14 mouse cellular contexts compared by ENCODE assay signal in the genomic region with DNA sequence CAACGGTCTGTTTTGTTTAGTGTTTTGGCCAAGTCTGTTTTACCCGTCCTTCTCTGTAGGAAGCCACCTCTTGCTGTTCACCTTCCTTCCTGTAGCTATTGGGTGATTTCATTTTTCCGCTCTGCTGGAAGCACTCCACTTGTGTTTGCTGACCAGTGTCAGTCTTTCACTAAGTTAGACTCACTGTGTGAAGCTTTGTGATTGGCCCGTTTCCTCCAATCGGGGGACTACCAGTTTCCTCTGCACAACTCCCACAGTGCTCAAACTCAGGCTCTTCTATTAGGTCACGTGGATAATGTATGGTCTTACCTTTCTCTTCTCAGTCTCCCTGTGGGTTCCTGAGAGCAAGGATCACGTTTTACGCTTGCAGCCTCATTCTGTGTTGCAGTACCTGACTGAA. TPM values are rescaled to one million over a fixed set of nuclear protein-coding genes. Genes with fewer than 3 reads are reported as not detected.
DNase-seq lines count a peak whose midpoint lies in the region; ATAC-seq lines count a peak whose summit lies in the region.
"Had no signal": no experiment of that assay in that cellular context is flagged by ENCODE, and none has a peak within 500 bp of the region (broad histone marks: within the 10 kb centered on the region; RNA-seq: fewer than 3 reads in every experiment).

No protein-coding gene starts in this region.

- no peaks in the 10 kb centered on the region for H3K9me3 ChIP-seq in hindbrain, embryonic 14.5 days (ENCODE audit: control insufficient read depth, low read length)
- H3K9me3 ChIP-seq: neural tube, embryonic 15.5 days; stomach, embryonic 15.5 days had no signal

- peak; percentile 39 for ATAC-seq in inflammation-experienced regulatory T-cells, adult 6 months
- ATAC-seq in hindbrain, embryonic 14.5 days (ENCODE audit: low FRiP score), result no peak
- ATAC-seq: hindbrain, postnatal 0 days had no signal

- no peak overlapping the region for H3K4me2 ChIP-seq in hindbrain, embryonic 14.5 days (replicated peaks)
- H3K4me2 ChIP-seq: neural tube, embryonic 15.5 days; stomach, embryonic 15.5 days had no signal

- 46% methylated on average over 8 of the region's 8 CpGs for WGBS in hindbrain, embryonic 14.5 days

- DNase-seq in lung, postnatal 36 days, result peak; percentile 29
- DNase-seq in lung, postnatal 14 days, result no peak
- DNase-seq in naive thymus-derived CD4-positive, alpha-beta T cell, adult 2 months (ENCODE audit: low read depth), result peak; percentile 74
- peak; percentile 28 for DNase-seq in thymus, postnatal 4 days
- no peak for DNase-seq in hindbrain, embryonic 14.5 days (ENCODE audit: low spot score)
- DNase-seq in gastrocnemius, postnatal 10 days, result no peak
- no peak for DNase-seq in left cerebral cortex, adult 9 months (ENCODE audit: low spot score in 2 of 2)
- DNase-seq: adrenal gland, postnatal 25 days; cerebellum, postnatal 36 days; heart, adult 18-20 months had no signal

- no peak overlapping the region for H3K4me3 ChIP-seq in hindbrain, embryonic 14.5 days (replicated peaks; ENCODE audit: low read length)
- H3K4me3 ChIP-seq: neural tube, embryonic 15.5 days; stomach, embryonic 15.5 days had no signal

- peaks cover 5% of the 10 kb centered on the region for H3K36me3 ChIP-seq in hindbrain, embryonic 14.5 days (replicated peaks; ENCODE audit: control insufficient read depth, insufficient read depth)
- H3K36me3 ChIP-seq: neural tube, embryonic 15.5 days had no signal

- no peaks in the 10 kb centered on the region for H3K27me3 ChIP-seq in hindbrain, embryonic 14.5 days (ENCODE audit: control insufficient read depth, insufficient read depth, low read length)
- H3K27me3 ChIP-seq: neural tube, embryonic 15.5 days; stomach, embryonic 15.5 days had no signal

- peaks cover 9% of the 10 kb centered on the region for H3K4me1 ChIP-seq in hindbrain, embryonic 14.5 days (replicated peaks; ENCODE audit: control insufficient read depth, insufficient read depth, low read length)

- H3K9ac ChIP-seq in hindbrain, embryonic 14.5 days, result no peak overlapping the region
- H3K9ac ChIP-seq: neural tube, embryonic 15.5 days; stomach, embryonic 15.5 days had no signal

- no peak overlapping the region for H3K27ac ChIP-seq in hindbrain, embryonic 14.5 days
- H3K27ac ChIP-seq: hindbrain, postnatal 0 days; neural tube, embryonic 15.5 days; stomach, embryonic 15.5 days had no signal

RNA-seq across cellular contexts. Expression of gene Rpl21, which starts 3.2 kb away (rescaled TPM):
- polyA plus RNA-seq in inflammation-experienced regulatory T-cells, adult 6 months (2017; shearing (Covaris generic)), result 1,000 to 10,000 TPM in 1 of 3 experiments, 100 to 1,000 TPM in 2; 475 to 1,461 (median 755) TPM
- 361 and 419 TPM in 2 replicates for polyA plus RNA-seq in hindbrain, embryonic 14.5 days (2014; fragmentation: Nextera tagmentation; extraction: Ambion mirVana)
- total RNA-seq in gastrocnemius, postnatal 10 days (2021), result 100 to 1,000 TPM; 258 to 266 TPM

RNA-seq across cellular contexts. Expression of gene Rasl11a, which starts 15.3 kb away (rescaled TPM):
- polyA plus RNA-seq in inflammation-experienced regulatory T-cells, adult 6 months (2017; shearing (Covaris generic)), result 10 to 100 TPM in 1 of 3 experiments, 1 to 10 TPM in 2; 6.9 to 10.7 (median 8.0) TPM
- polyA plus RNA-seq in hindbrain, embryonic 14.5 days (2014; fragmentation: Nextera tagmentation; extraction: Ambion mirVana), result 7.6 and 8.0 TPM in 2 replicates
- total RNA-seq in gastrocnemius, postnatal 10 days (2021), result 1 to 10 TPM; 3.9 to 5.1 TPM

RNA-seq across cellular contexts. Expression of gene Usp12, which starts 34.7 kb away (rescaled TPM):
- 1 to 10 TPM; 4.5 to 6.7 (median 5.8) TPM for polyA plus RNA-seq in inflammation-experienced regulatory T-cells, adult 6 months (2017; shearing (Covaris generic))
- 12.1 and 13.8 TPM in 2 replicates for polyA plus RNA-seq in hindbrain, embryonic 14.5 days (2014; fragmentation: Nextera tagmentation; extraction: Ambion mirVana)
- 10 to 100 TPM; 19.4 to 21.5 TPM for total RNA-seq in gastrocnemius, postnatal 10 days (2021)

Comparison
In these comparisons a context has a peak if more than half of its experiments do, and no peak if none do; other contexts are left out.
1. DNase-seq: peak in lung, postnatal 36 days (single experiment), naive thymus-derived CD4-positive, alpha-beta T cell, adult 2 months (single experiment) and thymus, postnatal 4 days (single experiment); none in lung, postnatal 14 days (single experiment), hindbrain, embryonic 14.5 days (single experiment), gastrocnemius, postnatal 10 days (single experiment) and left cerebral cortex, adult 9 months (0 of 2).